Mouse (Mus musculus) layer of hippocampus, postnatal 36 days (tissue): ENCODE data around the gene Fbxo6. TPM values are rescaled to one million over a fixed set of nuclear protein-coding genes. Genes with fewer than 3 reads are reported as not detected.
"Not testable (repeated sequence)": the region's sequence is repeated elsewhere in the genome, so short reads cannot be mapped to it uniquely, and the experiment has no call there.

Experiments used
- DNase-seq, 2 experiments: peaks; one replicate each; pipeline ENCODE4 v3.0.0; 2022
- microRNA-seq, 2 experiments: library from miRNA; unstranded; fragments of <30 nt; microRNA quantifications; one replicate each; pipeline ENCODE4 v1.2.0; 2021
- total RNA-seq, 2 experiments: library from RNA; stranded (reverse); gene quantifications; 2 replicates each; pipeline ENCODE4 v1.2.3; 2021

Fbxo6 gene
- total RNA-seq, 2 experiments from 2014 or later, result 28.5 to 29.1 TPM

GRCm38 (mm10) chr4:148122694-148123066 is 29.3 kb downstream of the Fbxo6 start:
- DNase-seq, result no peak

GRCm38 (mm10) chr4:148121982-148122693 is 29.8 kb downstream of the Fbxo6 start:
- no peak for DNase-seq

GRCm38 (mm10) chr4:148121362-148121761 is 30.6 kb downstream of the Fbxo6 start:
- DNase-seq, result peak; percentile 69 to 73

- DNase-seq, result no peak
These were observed 31.4 kb downstream of the Fbxo6 start for GRCm38 (mm10) chr4:148120555-148120954.

GRCm38 (mm10) chr4:148119578-148119977 is 32.4 kb downstream of the Fbxo6 start:
- not testable (repeated sequence) for DNase-seq

GRCm38 (mm10) chr4:148117392-148117791 is 34.5 kb downstream of the Fbxo6 start:
- DNase-seq, result no peak

GRCm38 (mm10) chr4:148116657-148117056 is 35.3 kb downstream of the Fbxo6 start:
- DNase-seq, result no peak

GRCm38 (mm10) chr4:148115467-148115866 is 36.5 kb downstream of the Fbxo6 start:
- DNase-seq, result no peak

- DNase-seq, result peak; percentile 83 to 87
These were observed 37.1 kb downstream of the Fbxo6 start for GRCm38 (mm10) chr4:148114758-148115391.

GRCm38 (mm10) chr4:148112519-148112918 is 39.4 kb downstream of the Fbxo6 start:
- no peak for DNase-seq

- no peak for DNase-seq
These were observed 42.7 kb downstream of the Fbxo6 start for GRCm38 (mm10) chr4:148109215-148109614.

GRCm38 (mm10) chr4:148108565-148109100 is 43.3 kb downstream of the Fbxo6 start:
- no peak for DNase-seq

GRCm38 (mm10) chr4:148107621-148108291 is 44.2 kb downstream of the Fbxo6 start:
- DNase-seq, result no peak

- no peak for DNase-seq
These were observed 47.8 kb downstream of the Fbxo6 start for GRCm38 (mm10) chr4:148104146-148104545.

- DNase-seq, result peak; percentile 74 to 75
These were observed 50.0 kb downstream of the Fbxo6 start for GRCm38 (mm10) chr4:148101801-148102527.

- DNase-seq, result no peak
These were observed 53.3 kb downstream of the Fbxo6 start for GRCm38 (mm10) chr4:148098666-148099065.

GRCm38 (mm10) chr4:148097936-148098335 is 54.0 kb downstream of the Fbxo6 start:
- no peak for DNase-seq

Small RNAs within 50 kb of the gene (microRNA-seq; reads per million reads assigned to microRNA genes)
- 0 reads per million in 2 experiments for gene Mir7022

Other genes starting within 250 kb of the Fbxo6 start
- 100 to 1,000 TPM; 174 to 194 TPM for gene Mfn2, start 247.4 kb downstream of the Fbxo6 start, total RNA-seq
- 10 to 100 TPM; 21.3 to 25.1 TPM for gene Plod1, start 215.4 kb downstream of the Fbxo6 start, total RNA-seq
- gene 2510039O18Rik, start 211.2 kb downstream of the Fbxo6 start, total RNA-seq, result 10 to 100 TPM; 27.4 to 30.0 TPM
- gene Nppb, start 166.4 kb downstream of the Fbxo6 start, total RNA-seq, result not detected
- gene Nppa, start 151.4 kb downstream of the Fbxo6 start, total RNA-seq, result not detected
- 10 to 100 TPM; 71.1 to 75.3 TPM for gene Clcn6, start 113.3 kb downstream of the Fbxo6 start, total RNA-seq
- gene Mthfr, start 113.1 kb downstream of the Fbxo6 start, total RNA-seq, result 10 to 100 TPM; 29.1 to 33.2 TPM
- 1 to 10 TPM; 7.3 TPM for gene Agtrap, start 64.1 kb downstream of the Fbxo6 start, total RNA-seq
- 10 to 100 TPM; 14.5 to 15.6 TPM for gene Mad2l2, start 21.8 kb downstream of the Fbxo6 start, total RNA-seq
- gene Draxin, start 21.4 kb downstream of the Fbxo6 start, total RNA-seq, result 1 to 10 TPM; 1.3 to 1.6 TPM
- gene Fbxo44, start 8.3 kb upstream of the Fbxo6 start, total RNA-seq, result 100 to 1,000 TPM; 132 to 136 TPM
- gene Fbxo2, start 8.5 kb upstream of the Fbxo6 start, total RNA-seq, result 100 to 1,000 TPM in 1 of 2 experiments, 10 to 100 TPM in 1; 91.4 to 102 TPM
- 10 to 100 TPM; 37.5 to 39.4 TPM for gene Disp3, start 135.8 kb upstream of the Fbxo6 start, total RNA-seq